Mouse (Mus musculus): Measurements from ENCODE around the gene Sh3d19. TPM values are rescaled to one million over a fixed set of nuclear protein-coding genes. Genes with fewer than 3 reads are reported as not detected.

Sh3d19 gene
- polyA plus RNA-seq, 1 experiment from 2014 or later: 8.7 TPM

DNA sequence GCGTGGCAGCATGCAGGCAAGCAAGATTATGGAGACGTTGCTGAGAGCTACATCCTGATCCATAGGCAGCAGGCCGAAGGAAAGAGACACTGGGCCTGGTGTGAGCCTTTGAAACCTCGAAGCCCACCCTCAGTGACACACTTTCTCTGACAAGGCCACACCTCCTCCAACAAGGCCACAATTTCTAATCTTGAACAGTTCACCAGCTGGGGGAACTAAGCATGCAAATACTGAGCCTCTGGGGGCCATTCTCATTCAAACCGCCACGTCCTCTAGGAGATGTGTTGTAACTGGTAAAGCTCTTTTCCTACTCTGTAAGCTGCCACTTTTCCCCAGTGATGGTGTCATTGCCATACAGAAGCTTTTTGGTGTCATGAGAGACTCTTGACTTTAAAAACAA, 178.2 kb downstream of the Sh3d19 start:
- Histone ChIP-seq H3K9ac (replicated peaks; ENCODE audit: low read depth, low read length) (no peak overlapping the region), H3K4me3 (replicated peaks; ENCODE audit: low read length) (no peak overlapping the region), H3K9me3 (ENCODE audit: control insufficient read depth, low read length) (no peaks in the 10 kb centered on the region), H3K4me1 (replicated peaks; ENCODE audit: control insufficient read depth, insufficient read depth, low read length) (no peaks in the 10 kb centered on the region), H3K27ac (ENCODE audit: low read length) (no peak overlapping the region), H3K27me3 (replicated peaks; ENCODE audit: control insufficient read depth, insufficient read depth, low read length) (no peaks in the 10 kb centered on the region), H3K36me3 (ENCODE audit: control insufficient read depth, insufficient read depth) (no peaks in the 10 kb centered on the region), H3K4me2 (ENCODE audit: low read length) (no peak overlapping the region)
- WGBS: 64% methylated on average over 6 of the region's 6 CpGs
- no peak for ATAC-seq

DNA sequence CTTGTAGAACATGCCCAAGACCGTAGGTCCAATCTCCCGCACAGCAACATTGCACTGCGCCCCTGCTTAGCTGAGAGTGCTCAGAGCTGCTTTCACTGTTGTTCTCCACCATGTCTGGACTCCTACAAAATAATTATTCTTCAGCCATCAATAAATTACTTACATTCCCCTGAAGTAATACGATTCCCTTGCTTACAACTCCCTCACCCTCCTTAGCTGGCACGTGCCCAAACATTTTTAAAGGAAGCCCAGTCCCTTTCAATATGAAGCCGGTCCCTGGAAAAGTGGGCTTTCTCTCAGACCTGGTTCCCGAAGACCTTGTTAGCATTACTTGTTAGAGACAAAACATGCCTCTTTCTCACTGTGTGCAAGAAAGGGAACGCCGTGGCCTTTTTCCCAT, 178.6 kb downstream of the Sh3d19 start:
- Histone ChIP-seq H3K4me2 (ENCODE audit: low read length) (no peak overlapping the region), H3K9me3 (ENCODE audit: control insufficient read depth, low read length) (no peaks in the 10 kb centered on the region), H3K4me1 (replicated peaks; ENCODE audit: control insufficient read depth, insufficient read depth, low read length) (no peaks in the 10 kb centered on the region), H3K27me3 (replicated peaks; ENCODE audit: control insufficient read depth, insufficient read depth, low read length) (no peaks in the 10 kb centered on the region), H3K36me3 (ENCODE audit: control insufficient read depth, insufficient read depth) (no peaks in the 10 kb centered on the region), H3K27ac (ENCODE audit: low read length) (no peak overlapping the region), H3K4me3 (replicated peaks; ENCODE audit: low read length) (no peak overlapping the region), H3K9ac (replicated peaks; ENCODE audit: low read depth, low read length) (no peak overlapping the region)
- WGBS: 43% methylated on average over 9 of the region's 9 CpGs
- ATAC-seq: no peak

DNA sequence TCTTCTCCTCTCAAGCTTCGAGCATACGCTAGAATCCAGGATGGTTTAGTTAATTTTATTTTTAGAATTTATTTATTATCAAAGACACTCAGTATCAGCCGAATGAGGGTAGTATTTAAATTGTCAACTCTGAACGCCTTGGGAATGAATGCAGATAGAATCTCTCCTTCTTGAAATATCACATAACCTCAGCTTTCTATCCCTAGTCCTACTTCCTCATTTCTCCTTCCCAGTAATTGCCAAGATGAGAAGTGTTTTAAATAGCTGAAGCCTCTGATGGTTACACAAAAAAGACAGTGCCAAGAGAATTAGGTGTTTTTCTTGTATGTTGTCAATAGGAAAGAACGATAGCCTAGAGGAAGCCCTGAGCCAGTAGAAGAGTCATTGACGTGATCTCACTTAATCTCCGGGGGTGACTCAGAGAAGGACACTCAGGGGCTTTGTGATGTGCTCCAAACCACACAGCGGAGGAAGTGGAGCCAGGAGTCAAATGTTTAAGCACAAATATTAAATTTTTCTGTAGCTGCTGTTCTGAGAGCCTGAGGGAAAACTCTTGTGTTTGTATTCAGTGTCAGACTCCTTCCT, 198.0 kb downstream of the Sh3d19 start:
- Histone ChIP-seq H3K27ac (ENCODE audit: low read length) (no peak overlapping the region), H3K9ac (replicated peaks; ENCODE audit: low read depth, low read length) (no peak overlapping the region), H3K4me2 (ENCODE audit: low read length) (no peak overlapping the region), H3K4me3 (replicated peaks; ENCODE audit: low read length) (no peak overlapping the region), H3K36me3 (ENCODE audit: control insufficient read depth, insufficient read depth) (no peaks in the 10 kb centered on the region), H3K4me1 (replicated peaks; ENCODE audit: control insufficient read depth, insufficient read depth, low read length) (0 out of 2 replicates have a peak, but pooled peaks cover 3% of the 10 kb centered on the region), H3K27me3 (replicated peaks; ENCODE audit: control insufficient read depth, insufficient read depth, low read length) (no peaks in the 10 kb centered on the region), H3K9me3 (ENCODE audit: control insufficient read depth, low read length) (no peaks in the 10 kb centered on the region)
- WGBS: 75% methylated on average over 8 of the region's 8 CpGs
- ATAC-seq: no peak

DNA sequence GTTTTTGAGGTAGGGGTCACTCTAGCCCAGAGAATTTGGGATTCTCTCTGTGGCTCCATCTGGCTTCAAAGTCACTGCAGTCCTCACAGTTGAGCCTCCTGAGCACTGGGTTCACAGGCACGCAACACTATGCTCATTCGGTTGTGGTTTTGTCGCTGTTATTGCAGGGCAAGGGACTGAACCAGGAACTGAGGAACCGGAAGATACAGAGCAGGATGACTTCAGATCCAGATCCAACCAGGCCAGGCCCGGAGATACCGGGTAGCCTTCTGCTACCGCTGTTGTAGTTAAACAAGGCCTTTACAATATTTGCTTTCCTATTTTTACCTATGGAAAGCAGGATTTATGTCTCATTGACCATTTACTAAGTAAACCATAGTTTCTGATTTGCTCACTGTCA, 208.8 kb downstream of the Sh3d19 start:
- no peaks in the 10 kb centered on the region for H3K36me3 ChIP-seq (ENCODE audit: control insufficient read depth, insufficient read depth)
- H3K9ac ChIP-seq (replicated peaks; ENCODE audit: low read depth, low read length): no peak overlapping the region
- H3K4me1 ChIP-seq (replicated peaks; ENCODE audit: control insufficient read depth, insufficient read depth, low read length): no peaks in the 10 kb centered on the region
- H3K27me3 ChIP-seq (replicated peaks; ENCODE audit: control insufficient read depth, insufficient read depth, low read length): no peaks in the 10 kb centered on the region
- H3K4me2 ChIP-seq (ENCODE audit: low read length): no peak overlapping the region
- no peak overlapping the region for H3K4me3 ChIP-seq (replicated peaks; ENCODE audit: low read length)
- no peak overlapping the region for H3K27ac ChIP-seq (ENCODE audit: low read length)
- ATAC-seq: no peak
- H3K9me3 ChIP-seq (ENCODE audit: control insufficient read depth, low read length): no peaks in the 10 kb centered on the region
- 91% methylated on average over 7 of the region's 7 CpGs for WGBS

Other genes starting within 250 kb of the Sh3d19 start
- gene Fam160a1, start 153.8 kb upstream of the Sh3d19 start, polyA plus RNA-seq (2015; fragmentation: Nextera tagmentation; extraction: Ambion mirVana): 1.4 and 1.7 TPM in 2 replicates
- 1.3 and 2.1 TPM in 2 replicates for gene Glt28d2, start 83.6 kb upstream of the Sh3d19 start, polyA plus RNA-seq (2015; fragmentation: Nextera tagmentation; extraction: Ambion mirVana)
- gene Gm37240, start 83.6 kb upstream of the Sh3d19 start, polyA plus RNA-seq (2015; fragmentation: Nextera tagmentation; extraction: Ambion mirVana): 1.6 and 3.3 TPM in 2 replicates
- not detected in 2 replicates for gene Prss48, start 31.4 kb downstream of the Sh3d19 start, polyA plus RNA-seq (2015; fragmentation: Nextera tagmentation; extraction: Ambion mirVana)
- gene Rps3a1, start 171.6 kb downstream of the Sh3d19 start, polyA plus RNA-seq (2015; fragmentation: Nextera tagmentation; extraction: Ambion mirVana): 654 and 744 TPM in 2 replicates